Mouse (Mus musculus): ENCODE measurements around the gene 2900011O08Rik.

Gene 2900011O08Rik

GRCm38 (mm10) chr16:14004726-14005125, 18.3 kb downstream of the 2900011O08Rik start:
- no peak for DNase-seq (ENCODE audit: low read depth)

- DNase-seq (ENCODE audit: low read depth) = no peak
Measured at GRCm38 (mm10) chr16:14005266-14005665, 18.9 kb downstream of the 2900011O08Rik start.

GRCm38 (mm10) chr16:14008081-14008480, 21.7 kb downstream of the 2900011O08Rik start:
- no peak for DNase-seq (ENCODE audit: low read depth)

GRCm38 (mm10) chr16:14008708-14009107, 22.3 kb downstream of the 2900011O08Rik start:
- no peak for DNase-seq (ENCODE audit: low read depth)

- DNase-seq (ENCODE audit: low read depth) = no peak
Measured at GRCm38 (mm10) chr16:14009966-14010365, 23.6 kb downstream of the 2900011O08Rik start.

GRCm38 (mm10) chr16:14017306-14017705, 30.9 kb downstream of the 2900011O08Rik start:
- DNase-seq (ENCODE audit: low read depth) = no peak

- DNase-seq (ENCODE audit: low read depth) = no peak
Measured at GRCm38 (mm10) chr16:14021166-14021822, 34.9 kb downstream of the 2900011O08Rik start.

- no peak for DNase-seq (ENCODE audit: low read depth)
Measured at GRCm38 (mm10) chr16:14025091-14025990, 38.9 kb downstream of the 2900011O08Rik start.

GRCm38 (mm10) chr16:14029072-14029471, 42.7 kb downstream of the 2900011O08Rik start:
- DNase-seq (ENCODE audit: low read depth) = no peak

GRCm38 (mm10) chr16:14029851-14030250, 43.4 kb downstream of the 2900011O08Rik start:
- DNase-seq (ENCODE audit: low read depth) = no peak

GRCm38 (mm10) chr16:14030650-14031049, 44.2 kb downstream of the 2900011O08Rik start:
- DNase-seq (ENCODE audit: low read depth) = no peak

- DNase-seq (ENCODE audit: low read depth) = no peak
Measured at GRCm38 (mm10) chr16:14033076-14033475, 46.7 kb downstream of the 2900011O08Rik start.

- no peak for DNase-seq (ENCODE audit: low read depth)
Measured at GRCm38 (mm10) chr16:14042421-14042820, 56.0 kb downstream of the 2900011O08Rik start.

GRCm38 (mm10) chr16:14044695-14045094, 58.3 kb downstream of the 2900011O08Rik start:
- no peak for DNase-seq (ENCODE audit: low read depth)

- no peak for DNase-seq (ENCODE audit: low read depth)
Measured at GRCm38 (mm10) chr16:14046224-14046756, 59.9 kb downstream of the 2900011O08Rik start.

- DNase-seq (ENCODE audit: low read depth) = no peak
Measured at GRCm38 (mm10) chr16:14052221-14052620, 65.8 kb downstream of the 2900011O08Rik start.

- no peak for DNase-seq (ENCODE audit: low read depth)
Measured at GRCm38 (mm10) chr16:14053116-14053515, 66.7 kb downstream of the 2900011O08Rik start.

GRCm38 (mm10) chr16:14055271-14055670, 68.9 kb downstream of the 2900011O08Rik start:
- no peak for DNase-seq (ENCODE audit: low read depth)

GRCm38 (mm10) chr16:14056734-14057133, 70.3 kb downstream of the 2900011O08Rik start:
- DNase-seq (ENCODE audit: low read depth) = no peak

GRCm38 (mm10) chr16:14058541-14058940, 72.1 kb downstream of the 2900011O08Rik start:
- DNase-seq (ENCODE audit: low read depth) = no peak

- no peak for DNase-seq (ENCODE audit: low read depth)
Measured at GRCm38 (mm10) chr16:14059118-14059854, 72.9 kb downstream of the 2900011O08Rik start.

- no peak for DNase-seq (ENCODE audit: low read depth)
Measured at GRCm38 (mm10) chr16:14059869-14060268, 73.5 kb downstream of the 2900011O08Rik start.

All from fibroblast of lung, adult 2 months (primary cell).